Mouse (Mus musculus) adrenal gland, postnatal 36 days (tissue): ENCODE data around the gene 4933414I15Rik. TPM values are rescaled to one million over a fixed set of nuclear protein-coding genes. Genes with fewer than 3 reads are reported as not detected.

Experiments used
- total RNA-seq, 2 experiments: library from RNA; stranded (reverse); gene quantifications; 2 replicates each; pipeline ENCODE4 v1.2.3; 2021

4933414I15Rik gene
- total RNA-seq, 2 experiments from 2014 or later = not detected

Other genes with a start within 250 kb of the 4933414I15Rik start
- gene Zfp354c, start 116.0 kb downstream of the 4933414I15Rik start, total RNA-seq = 1 to 10 TPM; 4.0 to 6.2 TPM
- gene Zfp879, start 102.2 kb downstream of the 4933414I15Rik start, total RNA-seq = under 1 TPM; 0.56 to 0.69 TPM
- not detected for gene Grm6, start 93.1 kb downstream of the 4933414I15Rik start, total RNA-seq
- 1 to 10 TPM; 2.5 to 3.4 TPM for gene Zfp454, start 56.1 kb downstream of the 4933414I15Rik start, total RNA-seq
- gene Zfp2, start 27.6 kb downstream of the 4933414I15Rik start, total RNA-seq = 1 to 10 TPM; 5.6 to 9.3 TPM
- gene Zfp354b, start 12.1 kb downstream of the 4933414I15Rik start, total RNA-seq = 1 to 10 TPM; 2.8 TPM
- gene Prop1, start 10.0 kb upstream of the 4933414I15Rik start, total RNA-seq = not detected
- not detected for gene Olfr1378, start 22.8 kb upstream of the 4933414I15Rik start, total RNA-seq
- gene Olfr1377, start 38.2 kb upstream of the 4933414I15Rik start, total RNA-seq = not detected
- not detected for gene Olfr51, start 59.8 kb upstream of the 4933414I15Rik start, total RNA-seq
- under 1 TPM; 0.33 to 0.76 TPM for gene Olfr54, start 70.5 kb upstream of the 4933414I15Rik start, total RNA-seq
- gene Olfr1375, start 104.3 kb upstream of the 4933414I15Rik start, total RNA-seq = not detected
- gene Zfp354a, start 115.5 kb upstream of the 4933414I15Rik start, total RNA-seq = 1 to 10 TPM; 4.8 to 6.4 TPM